Mouse (Mus musculus) kidney, embryonic 15.5 days (tissue): Measurements from ENCODE around the gene Srgn. TPM values are rescaled to one million over a fixed set of nuclear protein-coding genes. Genes with fewer than 3 reads are reported as not detected.
A peak's percentile ranks its signal among the peaks of the same experiment; 100 is the strongest.
"Not testable (repeated sequence)": the region's sequence is repeated elsewhere in the genome, so short reads cannot be mapped to it uniquely, and the experiment has no call there.

Source experiments
- ATAC-seq: fragments of 200-750 bp; cut with Nextera tagmentation; replicated peaks from 2 replicates; pipeline ENCODE4 v1.8.0; 2017; ENCODE audit warnings: moderate TSS enrichment; ENCODE audit not compliant: low FRiP score
- H3K27ac ChIP-seq: fragments of 300-500 bp; sonication (generic); 2 replicates; pipeline ENCODE4 v1.5.1; 2015; ENCODE audit warnings: mild to moderate bottlenecking, inconsistent platforms
- H3K27me3 ChIP-seq: fragments of 300-500 bp; sonication (generic); 2 replicates; pipeline ENCODE4 v1.6.1; 2015; ENCODE audit warnings: inconsistent platforms
- H3K36me3 ChIP-seq: fragments of 300-500 bp; sonication (generic); 2 replicates; pipeline ENCODE4 v1.6.1; 2015; ENCODE audit warnings: inconsistent platforms
- H3K4me1 ChIP-seq: fragments of 300-500 bp; sonication (generic); 2 replicates; pipeline ENCODE4 v1.6.1; 2015; ENCODE audit warnings: inconsistent platforms
- H3K4me2 ChIP-seq: fragments of 300-500 bp; sonication (generic); 2 replicates; pipeline ENCODE4 v1.6.1; 2015; ENCODE audit warnings: moderate library complexity, mild to moderate bottlenecking, inconsistent platforms
- H3K4me3 ChIP-seq: fragments of 300-500 bp; sonication (generic); replicated peaks from 2 replicates; pipeline ENCODE4 v1.5.1; 2015; ENCODE audit warnings: mild to moderate bottlenecking, inconsistent platforms
- H3K9ac ChIP-seq: fragments of 300-500 bp; sonication (generic); 2 replicates; pipeline ENCODE4 v1.6.1; 2015; ENCODE audit warnings: mild to moderate bottlenecking, inconsistent platforms
- H3K9me3 ChIP-seq: fragments of 300-500 bp; sonication (generic); replicated peaks from 2 replicates; pipeline ENCODE4 v1.6.1; 2016; ENCODE audit warnings: inconsistent platforms
- WGBS: fragments of 180-500 bp; shearing (Covaris S2); methylation state at CpG from one replicate; pipeline ENCODE4 v1.1.7; 2015; ENCODE audit warnings: mixed read lengths; 5-methylcytosine and 5-hydroxymethylcytosine counted together
- polyA plus RNA-seq: library from polyadenylated mRNA; unstranded; fragments of >200 nt; fragmentation: Nextera tagmentation; extraction: Ambion mirVana; gene quantifications from 2 replicates; pipeline ENCODE4 v1.2.1, GENCODE M21; 2015

Gene Srgn
- polyA plus RNA-seq, 1 experiment from 2014 or later = 8.6 TPM

GRCm38 (mm10) chr10:62500916-62501615 lies 26.2 kb downstream of the Srgn start:
- no peak overlapping the region for H3K9ac ChIP-seq
- 87% methylated on average over 9 of the region's 9 CpGs for WGBS
- 0 out of 2 replicates have a peak, but pooled peaks cover 2% of the 10 kb centered on the region for H3K4me1 ChIP-seq
- H3K27me3 ChIP-seq = no peaks in the 10 kb centered on the region
- H3K4me2 ChIP-seq = no peak overlapping the region
- H3K4me3 ChIP-seq = no peak overlapping the region
- no peaks in the 10 kb centered on the region for H3K9me3 ChIP-seq
- H3K36me3 ChIP-seq = no peaks in the 10 kb centered on the region
- no peak overlapping the region for H3K27ac ChIP-seq
- no peak for ATAC-seq

- Histone ChIP-seq H3K9me3 (no peaks in the 10 kb centered on the region), H3K36me3 (no peaks in the 10 kb centered on the region), H3K27me3 (no peaks in the 10 kb centered on the region), H3K4me1 (0 out of 2 replicates have a peak, but pooled peaks cover 2% of the 10 kb centered on the region), H3K27ac (no peak overlapping the region), H3K9ac (no peak overlapping the region), H3K4me3 (no peak overlapping the region), H3K4me2 (no peak overlapping the region)
- ATAC-seq = 0 out of 2 replicates have a peak, but pooled peaks have one; percentile 33
- WGBS = 23% methylated on average over 15 of the region's 15 CpGs
These were observed 26.9 kb downstream of the Srgn start for GRCm38 (mm10) chr10:62500088-62500915.

DNA sequence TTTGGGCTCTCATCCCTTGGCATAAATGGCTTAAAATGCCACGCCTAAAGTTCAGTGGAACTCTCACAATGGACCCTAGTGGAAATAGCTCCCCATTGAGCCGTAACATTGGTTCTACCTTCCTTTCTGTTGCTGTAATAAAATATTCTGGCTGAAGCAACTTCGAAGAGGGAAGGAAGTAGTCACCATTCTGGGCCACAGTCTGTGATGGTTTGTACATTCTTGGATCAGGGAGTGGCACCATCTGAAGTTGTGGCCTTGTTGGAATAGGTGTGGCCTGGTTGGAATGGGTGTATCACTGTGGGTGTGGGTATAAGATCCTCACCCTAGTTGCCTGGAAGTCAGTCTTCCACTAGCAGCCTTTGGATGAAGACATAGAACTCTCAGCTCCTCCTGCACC lies 35.6 kb downstream of the Srgn start:
- ATAC-seq, H3K9me3 ChIP-seq, H3K9ac ChIP-seq, H3K4me2 ChIP-seq, H3K27me3 ChIP-seq, H3K36me3 ChIP-seq, H3K27ac ChIP-seq, H3K4me1 ChIP-seq, H3K4me3 ChIP-seq: not testable (repeated sequence)
- 83% methylated on average over 3 of the region's 3 CpGs for WGBS

DNA sequence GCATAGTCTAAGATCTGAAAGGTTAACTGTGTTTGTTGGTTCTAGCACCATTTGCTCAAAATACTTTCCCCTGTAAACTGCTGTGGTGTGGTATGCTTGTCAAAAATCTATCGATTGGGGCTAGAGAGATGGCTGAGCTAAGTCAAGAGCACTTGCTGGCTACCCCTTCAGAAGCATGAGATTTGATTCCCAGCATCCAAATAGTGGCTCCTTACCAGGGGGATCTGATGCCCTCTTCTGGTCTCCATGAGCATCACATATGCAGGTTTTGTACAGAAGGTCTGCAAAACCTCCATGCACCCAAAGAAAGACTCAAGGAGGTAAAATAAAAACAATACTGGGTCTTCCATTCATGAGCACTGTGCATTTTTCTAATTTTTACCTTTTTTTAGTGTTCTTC lies 39.0 kb downstream of the Srgn start:
- 0 out of 2 replicates have a peak overlapping the region, but pooled peaks have one; percentile 76 for H3K4me2 ChIP-seq
- no peaks in the 10 kb centered on the region for H3K9me3 ChIP-seq
- 31% methylated on average over 1 of the region's 1 CpGs for WGBS
- H3K4me1 ChIP-seq = peaks cover 8% of the 10 kb centered on the region; the same call in 1 of the 2 replicates
- ATAC-seq = no peak
- no peak overlapping the region for H3K27ac ChIP-seq
- H3K4me3 ChIP-seq = no peak overlapping the region
- no peak overlapping the region for H3K9ac ChIP-seq
- H3K27me3 ChIP-seq = no peaks in the 10 kb centered on the region
- H3K36me3 ChIP-seq = no peaks in the 10 kb centered on the region

GRCm38 (mm10) chr10:62486618-62487415 lies 40.4 kb downstream of the Srgn start, which contains the start of gene Vps26a:
TSS of gene Vps26a (minus strand) at chr10:62486805.
- Histone ChIP-seq H3K27me3 (no peaks in the 10 kb centered on the region), H3K9ac (peak within 1 kb of the TSS; percentile 85), H3K36me3 (no peaks in the 10 kb centered on the region), H3K27ac (peak within 1 kb of the TSS; percentile 84), H3K4me1 (peaks cover 8% of the 10 kb centered on the region; the same call in 1 of the 2 replicates), H3K4me2 (peak within 1 kb of the TSS; percentile 77), H3K4me3 (peak within 1 kb of the TSS; percentile 78), H3K9me3 (no peaks in the 10 kb centered on the region)
- WGBS = under 1% methylated on average over 52 of the region's 59 CpGs
- peak; percentile 90 for ATAC-seq

GRCm38 (mm10) chr10:62485878-62486582 lies 41.2 kb downstream of the Srgn start:
- H3K4me3 ChIP-seq = peak overlapping the region; percentile 78
- peak overlapping the region; percentile 77 for H3K4me2 ChIP-seq
- peak overlapping the region; percentile 83 for H3K27ac ChIP-seq
- peak overlapping the region; percentile 85 for H3K9ac ChIP-seq
- no peaks in the 10 kb centered on the region for H3K36me3 ChIP-seq
- ATAC-seq = peak; percentile 89
- no peaks in the 10 kb centered on the region for H3K9me3 ChIP-seq
- H3K4me1 ChIP-seq = peaks cover 15% of the 10 kb centered on the region; the same call in 1 of the 2 replicates
- no peaks in the 10 kb centered on the region for H3K27me3 ChIP-seq
- under 1% methylated on average over 48 of the region's 48 CpGs for WGBS

DNA sequence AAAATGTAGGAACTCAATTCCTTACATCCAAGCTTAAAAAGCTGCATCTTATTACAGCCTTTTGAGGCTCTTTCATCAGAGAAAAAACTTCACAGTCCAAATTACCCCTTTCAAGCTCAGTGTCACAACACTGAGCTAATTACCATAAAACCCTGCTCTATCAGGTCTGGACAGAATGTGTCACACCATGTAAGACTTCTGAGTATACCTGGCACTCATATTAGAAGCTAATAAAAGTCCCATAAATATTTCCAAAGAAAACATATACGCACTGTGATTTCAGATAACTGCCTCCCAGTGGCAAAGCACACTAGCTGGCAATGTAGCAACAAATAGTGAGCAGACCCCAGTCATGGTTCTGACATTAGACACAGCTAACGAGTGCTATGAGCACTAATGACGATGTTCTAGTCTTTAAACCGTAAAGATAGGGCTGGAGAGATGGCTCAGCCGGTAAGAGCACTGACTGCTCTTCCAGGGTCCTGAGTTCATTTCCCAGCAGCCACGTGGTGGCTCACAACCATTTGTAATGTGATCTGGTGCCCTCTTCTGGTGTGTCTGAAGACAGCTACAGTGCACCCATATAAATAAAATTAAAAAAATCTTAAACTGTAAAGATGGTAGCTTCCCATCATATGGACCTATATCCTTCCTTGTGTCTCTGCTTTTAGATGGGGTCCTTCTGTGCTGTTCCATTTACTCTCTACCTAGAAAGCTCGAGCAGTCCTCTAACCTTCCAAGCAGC lies 46.0 kb downstream of the Srgn start:
- Histone ChIP-seq H3K9me3 (no peaks in the 10 kb centered on the region), H3K4me3 (no peak overlapping the region), H3K4me2 (no peak overlapping the region), H3K27ac (no peak overlapping the region), H3K27me3 (no peaks in the 10 kb centered on the region), H3K36me3 (peaks cover 6% of the 10 kb centered on the region), H3K9ac (no peak overlapping the region), H3K4me1 (peaks cover 16% of the 10 kb centered on the region; the same call in 1 of the 2 replicates)
- WGBS = 56% methylated on average over 7 of the region's 7 CpGs
- ATAC-seq = no peak

DNA sequence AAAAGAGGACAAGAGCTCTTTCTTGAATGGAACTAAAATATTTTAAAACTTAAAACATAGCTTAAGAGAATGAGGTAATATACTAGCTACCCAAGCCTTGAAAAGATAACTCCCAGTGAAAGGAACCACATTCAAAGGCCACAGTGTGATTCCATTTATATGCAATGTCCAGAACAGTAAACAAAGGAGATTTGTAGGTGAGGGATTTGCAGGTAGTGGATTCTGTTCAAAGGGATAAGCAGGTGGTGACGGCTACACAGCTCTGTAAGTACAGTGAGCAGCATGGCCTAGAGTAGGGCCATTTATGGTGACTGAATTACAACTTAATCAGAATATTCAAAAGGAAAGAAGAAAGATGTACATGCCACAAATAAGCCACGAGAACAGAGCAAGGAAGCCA lies 50.3 kb downstream of the Srgn start:
- H3K36me3 ChIP-seq = peaks cover 13% of the 10 kb centered on the region
- 84% methylated on average over 2 of the region's 2 CpGs for WGBS

GRCm38 (mm10) chr10:62474944-62475343 lies 52.3 kb downstream of the Srgn start:
- 87% methylated on average over 10 of the region's 10 CpGs for WGBS
- Histone ChIP-seq H3K4me2 (no peak overlapping the region), H3K36me3 (peaks cover 16% of the 10 kb centered on the region), H3K27ac (no peak overlapping the region), H3K27me3 (no peaks in the 10 kb centered on the region), H3K4me1 (0 out of 2 replicates have a peak, but pooled peaks cover 4% of the 10 kb centered on the region), H3K4me3 (no peak overlapping the region), H3K9ac (no peak overlapping the region), H3K9me3 (no peaks in the 10 kb centered on the region)
- ATAC-seq = no peak

More for the DNA sequence above, 50.3 kb downstream of the Srgn start:
- 0 out of 2 replicates have a peak, but pooled peaks cover 11% of the 10 kb centered on the region for H3K4me1 ChIP-seq
- no peak overlapping the region for H3K9ac ChIP-seq
- no peaks in the 10 kb centered on the region for H3K27me3 ChIP-seq
- no peak overlapping the region for H3K4me3 ChIP-seq
- ATAC-seq = no peak
- H3K27ac ChIP-seq = no peak overlapping the region
- H3K4me2 ChIP-seq = no peak overlapping the region
- H3K9me3 ChIP-seq = no peaks in the 10 kb centered on the region

DNA sequence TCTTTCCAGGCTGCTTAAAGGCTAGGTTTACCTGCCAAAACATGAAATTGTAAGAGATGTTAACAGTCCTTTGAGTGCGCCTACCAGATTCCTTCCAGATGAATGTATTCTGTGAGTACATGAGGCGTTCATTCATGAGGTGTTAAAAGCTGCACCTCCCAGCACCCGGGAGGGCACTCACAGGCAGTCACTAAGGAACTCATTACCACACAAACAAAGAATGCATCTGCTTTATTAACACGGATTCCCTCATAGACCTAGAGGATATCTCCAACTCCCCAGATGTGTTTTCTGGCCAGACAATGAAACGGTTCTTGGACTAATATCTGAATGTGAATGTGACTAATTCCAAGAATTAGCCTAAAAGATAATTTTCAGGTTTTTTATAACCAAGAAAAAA lies 56.1 kb downstream of the Srgn start:
- no peak for ATAC-seq
- no peak overlapping the region for H3K4me2 ChIP-seq
- H3K36me3 ChIP-seq = peaks cover 35% of the 10 kb centered on the region
- no peak overlapping the region for H3K9ac ChIP-seq
- no peaks in the 10 kb centered on the region for H3K9me3 ChIP-seq
- H3K27ac ChIP-seq = no peak overlapping the region
- H3K27me3 ChIP-seq = no peaks in the 10 kb centered on the region
- H3K4me1 ChIP-seq = no peaks in the 10 kb centered on the region
- 64% methylated on average over 5 of the region's 5 CpGs for WGBS
- H3K4me3 ChIP-seq = no peak overlapping the region
